Mouse (Mus musculus): ENCODE results near the gene Pard6a. TPM values are rescaled to one million over a fixed set of nuclear protein-coding genes. Genes with fewer than 3 reads are reported as not detected.
A peak's percentile ranks its signal among the peaks of the same experiment; 100 is the strongest.

The Pard6a gene
- polyA plus RNA-seq, 1 experiment = 11.5 TPM

- DNase-seq (ENCODE audit: low read depth, low spot score) = no peak
- 94% methylated on average over 5 of the region's 5 CpGs for WGBS
These were observed 31.2 kb downstream of the Pard6a start for GRCm38 (mm10) chr8:105732186-105732585.

GRCm38 (mm10) chr8:105739216-105739615 is 38.3 kb downstream of the Pard6a start:
- DNase-seq (ENCODE audit: low read depth, low spot score) = no peak
- 81% methylated on average over 5 of the region's 5 CpGs for WGBS

GRCm38 (mm10) chr8:105743301-105743700 is 42.4 kb downstream of the Pard6a start:
- 86% methylated on average over 4 of the region's 4 CpGs for WGBS
- DNase-seq (ENCODE audit: low read depth, low spot score) = no peak

GRCm38 (mm10) chr8:105750606-105751005 is 49.7 kb downstream of the Pard6a start:
- DNase-seq (ENCODE audit: low read depth, low spot score) = peak; percentile 75
- 8% methylated on average over 11 of the region's 11 CpGs for WGBS

Other genes starting within 250 kb of the Pard6a start
- gene Tppp3, start 229.6 kb upstream of the Pard6a start, polyA plus RNA-seq (2012; rRNA removed) = 73.9 and 101 TPM in 2 replicates
- gene Zdhhc1, start 204.2 kb upstream of the Pard6a start, polyA plus RNA-seq (2012; rRNA removed) = 15.0 and 16.3 TPM in 2 replicates
- gene Hsd11b2, start 182.4 kb upstream of the Pard6a start, polyA plus RNA-seq (2012; rRNA removed) = 19.6 and 50.5 TPM in 2 replicates
- gene Atp6v0d1, start 135.1 kb upstream of the Pard6a start, polyA plus RNA-seq (2012; rRNA removed) = 103 and 110 TPM in 2 replicates
- gene Ripor1, start 95.9 kb upstream of the Pard6a start, polyA plus RNA-seq (2012; rRNA removed) = 7.1 and 10.2 TPM in 2 replicates
- 9.2 and 14.7 TPM in 2 replicates for gene Ctcf, start 64.6 kb upstream of the Pard6a start, polyA plus RNA-seq (2012; rRNA removed)
- gene Agrp, start 63.8 kb upstream of the Pard6a start, polyA plus RNA-seq (2012; rRNA removed) = 0.21 and 0.32 TPM in 2 replicates
- gene Carmil2, start 14.9 kb upstream of the Pard6a start, polyA plus RNA-seq (2012; rRNA removed) = 4.1 and 4.3 TPM in 2 replicates
- 25.5 and 26.4 TPM in 2 replicates for gene Acd, start within 50 bp of the Pard6a start, polyA plus RNA-seq (2012; rRNA removed)
- not detected in 2 replicates for gene 4933405L10Rik, start 6.5 kb downstream of the Pard6a start, polyA plus RNA-seq (2012; rRNA removed)
- gene Enkd1, start 7.1 kb downstream of the Pard6a start, polyA plus RNA-seq (2012; rRNA removed) = 5.8 and 6.6 TPM in 2 replicates
- 5.6 and 8.7 TPM in 2 replicates for gene Gfod2, start 57.5 kb downstream of the Pard6a start, polyA plus RNA-seq (2012; rRNA removed)
- 13.9 and 20.0 TPM in 2 replicates for gene Ranbp10, start 126.2 kb downstream of the Pard6a start, polyA plus RNA-seq (2012; rRNA removed)
- gene Tsnaxip1, start 126.6 kb downstream of the Pard6a start, polyA plus RNA-seq (2012; rRNA removed) = not detected in 2 replicates
- 20.5 and 20.6 TPM in 2 replicates for gene Cenpt, start 152.1 kb downstream of the Pard6a start, polyA plus RNA-seq (2012; rRNA removed)
- gene Thap11, start 154.0 kb downstream of the Pard6a start, polyA plus RNA-seq (2012; rRNA removed) = 30.3 and 34.5 TPM in 2 replicates
- gene Nutf2, start 159.4 kb downstream of the Pard6a start, polyA plus RNA-seq (2012; rRNA removed) = 32.0 and 34.5 TPM in 2 replicates
- gene Edc4, start 179.7 kb downstream of the Pard6a start, polyA plus RNA-seq (2012; rRNA removed) = 37.7 and 51.4 TPM in 2 replicates
- 0.84 and 1.2 TPM in 2 replicates for gene Nrn1l, start 192.4 kb downstream of the Pard6a start, polyA plus RNA-seq (2012; rRNA removed)
- 20.2 and 21.8 TPM in 2 replicates for gene Pskh1, start 199.3 kb downstream of the Pard6a start, polyA plus RNA-seq (2012; rRNA removed)
- gene Ctrl, start 232.7 kb downstream of the Pard6a start, polyA plus RNA-seq (2012; rRNA removed) = 6.3 and 8.0 TPM in 2 replicates
- gene Psmb10, start 237.3 kb downstream of the Pard6a start, polyA plus RNA-seq (2012; rRNA removed) = 659 and 697 TPM in 2 replicates
- gene Lcat, start 242.2 kb downstream of the Pard6a start, polyA plus RNA-seq (2012; rRNA removed) = 0.89 and 1.0 TPM in 2 replicates